1 mouse cellular context compared by ENCODE assay signal in the genomic region with DNA sequence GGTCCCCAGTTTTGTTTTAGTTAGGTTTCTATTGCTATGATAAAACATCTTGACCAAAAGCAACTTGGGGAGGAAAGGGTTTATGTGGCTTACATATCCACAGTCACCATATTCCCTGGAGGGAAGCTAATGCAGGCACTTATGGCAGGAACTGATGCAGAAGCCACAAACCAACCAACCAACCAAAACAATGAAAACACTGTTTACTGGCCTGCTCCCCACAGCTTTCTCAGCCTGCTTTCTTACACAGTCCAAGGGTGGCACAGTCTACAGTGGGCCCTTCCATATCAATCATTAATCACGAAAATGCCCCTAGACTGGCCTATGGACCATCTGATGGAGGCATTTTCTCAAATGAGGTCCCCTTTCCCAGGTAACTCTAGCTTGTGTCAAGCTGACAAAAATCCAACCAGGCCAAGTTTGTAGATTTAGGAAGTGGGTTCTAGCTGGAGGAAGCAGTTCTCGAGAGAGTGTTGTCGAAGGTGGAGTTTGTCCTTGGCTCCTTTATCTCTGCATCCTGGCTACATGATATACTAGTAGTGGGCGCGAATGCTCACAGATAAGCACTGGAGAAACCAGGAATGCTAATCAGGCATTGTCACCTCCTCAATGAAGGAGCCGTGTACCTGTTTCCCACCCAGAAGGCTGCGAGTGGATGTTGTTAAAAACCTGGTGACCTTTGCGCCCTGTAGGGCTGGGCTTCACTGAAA.
TF ChIP-seq lines count a peak whose summit lies in the region.

No protein-coding gene starts in this region.

TF ChIP-seq in MEL, 35 proteins besides CTCF, POLR2A, EP300 and RAD21:
- TF ChIP-seq POLR2AphosphoS2 (IDR thresholded peaks at IDR 0.05; ENCODE audit: low read length) = no peak
- TF ChIP-seq ZMIZ1 (IDR thresholded peaks at IDR 0.05; ENCODE audit: low read depth, low read length) = no peak
- no peak for TF ChIP-seq MAZ (IDR thresholded peaks at IDR 0.05; ENCODE audit: low read depth, low read length)
- no peak for TF ChIP-seq USF1 (IDR thresholded peaks at IDR 0.05; ENCODE audit: low read depth, low read length)
- TF ChIP-seq BHLHE40 (IDR thresholded peaks at IDR 0.05; ENCODE audit: borderline replicate concordance, low read depth, low read length) = no peak
- TF ChIP-seq ZC3H11A (IDR thresholded peaks at IDR 0.05; ENCODE audit: low read depth, low read length) = no peak
- no peak for TF ChIP-seq ZKSCAN1 (IDR thresholded peaks at IDR 0.05; ENCODE audit: low read depth, low read length)
- TF ChIP-seq TCF12 (IDR thresholded peaks at IDR 0.05; ENCODE audit: low read depth, low read length) = peak; percentile 75
- TF ChIP-seq MAX (IDR thresholded peaks at IDR 0.05; ENCODE audit: low read length) = no peak
- TF ChIP-seq POLR2AphosphoS5 (IDR thresholded peaks at IDR 0.05; ENCODE audit: borderline replicate concordance, low read depth, low read length) = no peak
- TF ChIP-seq TAL1 (IDR thresholded peaks at IDR 0.05; ENCODE audit: low read length) = no peak
- TF ChIP-seq RCOR1 (IDR thresholded peaks at IDR 0.05; ENCODE audit: low read depth, low read length) = peak; percentile 55; the same call in 1 of the 2 replicates
- TF ChIP-seq GATA1 (IDR thresholded peaks at IDR 0.05; ENCODE audit: low read depth, low read length) = peak; percentile 76
- no peak for TF ChIP-seq SMC3 (IDR thresholded peaks at IDR 0.05; ENCODE audit: low read depth, low read length)
- no peak for TF ChIP-seq JUND (IDR thresholded peaks at IDR 0.05; ENCODE audit: low read depth, low read length)
- 0 out of 2 replicates have a peak, but pooled peaks have one; percentile 46 for TF ChIP-seq ETS1 (IDR thresholded peaks at IDR 0.05; ENCODE audit: low read depth, low read length)
- TF ChIP-seq E2F4 (IDR thresholded peaks at IDR 0.05; ENCODE audit: borderline replicate concordance, low read depth, low read length) = no peak
- TF ChIP-seq CHD1 (IDR thresholded peaks at IDR 0.05; ENCODE audit: low read depth, low read length) = no peak
- TF ChIP-seq MYB (IDR thresholded peaks at IDR 0.05; ENCODE audit: low read depth, low read length) = no peak
- no peak for TF ChIP-seq MYC (IDR thresholded peaks at IDR 0.05; ENCODE audit: low read depth, low read length)
- TF ChIP-seq MEF2A (IDR thresholded peaks at IDR 0.05; ENCODE audit: extremely low read depth, insufficient replicate concordance, low read depth, low read length, poor library complexity, severe bottlenecking) = no peak
- no peak for TF ChIP-seq NRF1 (IDR thresholded peaks at IDR 0.05; ENCODE audit: insufficient read depth, low read depth, low read length, poor library complexity, severe bottlenecking)
- no peak for TF ChIP-seq MAFK (IDR thresholded peaks at IDR 0.05; ENCODE audit: borderline replicate concordance, low read depth, low read length)
- no peak for TF ChIP-seq UBTF (IDR thresholded peaks at IDR 0.05; ENCODE audit: borderline replicate concordance, insufficient read depth, low read depth, low read length)
- TF ChIP-seq USF2 (IDR thresholded peaks at IDR 0.05; ENCODE audit: borderline replicate concordance in 1 of 2, insufficient read depth in 1 of 2, low read depth in 1 of 2, low read length in 2 of 2) = no peak
- no peak for TF ChIP-seq SIN3A (IDR thresholded peaks at IDR 0.05; ENCODE audit: low read length)
- no peak for TF ChIP-seq TBP (IDR thresholded peaks at IDR 0.05; ENCODE audit: low read depth, low read length)
- no peak for TF ChIP-seq ZNF384 (IDR thresholded peaks at IDR 0.05; ENCODE audit: low read depth, low read length)
- TF ChIP-seq CHD2 (IDR thresholded peaks at IDR 0.05; ENCODE audit: low read length) = no peak
- no peak for TF ChIP-seq GABPA (IDR thresholded peaks at IDR 0.05; ENCODE audit: low read depth, low read length)
- TF ChIP-seq NELFE (IDR thresholded peaks at IDR 0.05; ENCODE audit: low read depth, low read length) = no peak
- no peak for TF ChIP-seq KAT2A (conservative IDR thresholded peaks at IDR 0.05; ENCODE audit: low read depth, low read length)
